Mouse (Mus musculus): ENCODE measurements at regions not wholly inside any gene's neighbourhood (a gene's known extent, or its start where the extent isn't known, plus 50 kb on each side); places are given as distances from the start of the nearest gene placed in this dataset.

DNA sequence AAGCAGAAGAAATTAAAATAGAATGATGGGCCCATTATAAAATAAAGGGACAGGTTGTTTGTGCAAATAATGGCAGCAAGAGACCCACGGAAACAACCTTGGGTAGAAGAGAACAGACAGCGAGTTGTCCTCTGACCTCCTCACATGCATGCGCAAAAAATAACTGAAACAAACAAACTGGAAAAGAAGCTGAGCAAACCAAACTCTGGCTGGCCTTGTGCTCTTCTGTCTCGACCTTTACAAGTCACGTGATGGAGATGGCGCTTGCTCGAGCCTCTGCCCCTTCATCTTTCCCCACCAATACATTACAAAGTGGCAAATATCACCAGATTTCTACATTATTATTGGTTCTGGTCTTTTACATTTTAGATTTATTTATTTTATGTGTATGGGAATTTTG, 59.3 kb downstream of the Hoxa1 start:
- Histone ChIP-seq H3K36me3 (ENCODE audit: control insufficient read depth, insufficient read depth, low read length) (no peaks in the 10 kb centered on the region; the same call in 1 of the 2 replicates), H3K9ac (ENCODE audit: low read depth, low read length) (no peak overlapping the region), H3K27me3 (ENCODE audit: control insufficient read depth, insufficient read depth, low read length) (no peaks in the 10 kb centered on the region), H3K4me1 (ENCODE audit: control insufficient read depth, insufficient read depth, low read length) (peaks cover 3% of the 10 kb centered on the region), H3K79me2 (replicated peaks; ENCODE audit: control insufficient read depth, insufficient read depth, low read length) (no peaks in the 10 kb centered on the region), H3K27ac (no peak overlapping the region), H3K4me3 (no peak overlapping the region)
- TF ChIP-seq POLR2A (IDR thresholded peaks at IDR 0.05; ENCODE audit: insufficient read depth, low read depth, low read length): no peak
- TF ChIP-seq CTCF (IDR thresholded peaks at IDR 0.05): no peak
- TF ChIP-seq EP300 (IDR thresholded peaks at IDR 0.05; ENCODE audit: insufficient read depth, low read depth, low read length): no peak
- no peak for DNase-seq
- WGBS: 86% methylated on average over 7 of the region's 7 CpGs
- intact Hi-C loops (cut with DNase I): no loop called here

GRCm38 (mm10) chr6:52095575-52095974, 62.5 kb downstream of the Hoxa1 start:
- TF ChIP-seq CTCF (IDR thresholded peaks at IDR 0.05): no peak
- no peak for TF ChIP-seq EP300 (IDR thresholded peaks at IDR 0.05; ENCODE audit: insufficient read depth, low read depth, low read length)
- TF ChIP-seq POLR2A (IDR thresholded peaks at IDR 0.05; ENCODE audit: insufficient read depth, low read depth, low read length): no peak
- H3K27me3 ChIP-seq (ENCODE audit: control insufficient read depth, insufficient read depth, low read length): no peaks in the 10 kb centered on the region
- no peak overlapping the region for H3K27ac ChIP-seq
- no peaks in the 10 kb centered on the region; the same call in 1 of the 2 replicates for H3K4me1 ChIP-seq (ENCODE audit: control insufficient read depth, insufficient read depth, low read length)
- intact Hi-C loops (cut with DNase I): no loop called here
- no peak overlapping the region for H3K4me3 ChIP-seq
- no peak overlapping the region for H3K9ac ChIP-seq (ENCODE audit: low read depth, low read length)
- no peaks in the 10 kb centered on the region for H3K79me2 ChIP-seq (replicated peaks; ENCODE audit: control insufficient read depth, insufficient read depth, low read length)
- no peaks in the 10 kb centered on the region; the same call in 1 of the 2 replicates for H3K36me3 ChIP-seq (ENCODE audit: control insufficient read depth, insufficient read depth, low read length)
- no peak for DNase-seq
- 96% methylated on average over 7 of the region's 7 CpGs for WGBS

DNA sequence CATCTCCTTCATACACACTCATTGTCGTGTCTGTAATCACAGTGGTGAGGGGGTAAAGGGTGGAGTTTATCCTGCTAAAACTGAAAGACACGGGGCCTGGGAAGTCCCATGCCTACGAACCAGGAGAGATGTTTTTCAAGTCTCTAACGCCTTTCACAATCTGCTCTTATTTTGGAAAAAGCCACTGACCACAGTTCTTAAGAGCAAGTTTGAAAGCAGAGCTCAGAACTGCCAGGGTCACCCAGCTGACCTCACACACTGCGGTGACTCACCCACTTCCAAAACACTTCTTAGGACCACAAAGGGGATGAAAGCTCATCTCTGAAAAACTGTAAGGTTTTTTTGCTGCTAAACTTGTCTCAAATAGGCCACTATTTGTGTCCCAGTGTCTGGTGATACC, 66.7 kb downstream of the Hoxa1 start:
- Histone ChIP-seq H3K36me3 (ENCODE audit: control insufficient read depth, insufficient read depth, low read length) (no peaks in the 10 kb centered on the region; the same call in 1 of the 2 replicates), H3K9ac (ENCODE audit: low read depth, low read length) (no peak overlapping the region), H3K79me2 (replicated peaks; ENCODE audit: control insufficient read depth, insufficient read depth, low read length) (no peaks in the 10 kb centered on the region), H3K27me3 (ENCODE audit: control insufficient read depth, insufficient read depth, low read length) (no peaks in the 10 kb centered on the region), H3K27ac (peak overlapping the region; percentile 12), H3K4me1 (ENCODE audit: control insufficient read depth, insufficient read depth, low read length) (peaks cover 2% of the 10 kb centered on the region), H3K4me3 (no peak overlapping the region)
- TF ChIP-seq EP300 (IDR thresholded peaks at IDR 0.05; ENCODE audit: insufficient read depth, low read depth, low read length) (no peak), POLR2A (IDR thresholded peaks at IDR 0.05; ENCODE audit: insufficient read depth, low read depth, low read length) (no peak), CTCF (IDR thresholded peaks at IDR 0.05) (no peak)
- DNase-seq: no peak
- intact Hi-C loops (cut with DNase I): no loop called here
- WGBS: 30% methylated on average over 5 of the region's 5 CpGs

DNA sequence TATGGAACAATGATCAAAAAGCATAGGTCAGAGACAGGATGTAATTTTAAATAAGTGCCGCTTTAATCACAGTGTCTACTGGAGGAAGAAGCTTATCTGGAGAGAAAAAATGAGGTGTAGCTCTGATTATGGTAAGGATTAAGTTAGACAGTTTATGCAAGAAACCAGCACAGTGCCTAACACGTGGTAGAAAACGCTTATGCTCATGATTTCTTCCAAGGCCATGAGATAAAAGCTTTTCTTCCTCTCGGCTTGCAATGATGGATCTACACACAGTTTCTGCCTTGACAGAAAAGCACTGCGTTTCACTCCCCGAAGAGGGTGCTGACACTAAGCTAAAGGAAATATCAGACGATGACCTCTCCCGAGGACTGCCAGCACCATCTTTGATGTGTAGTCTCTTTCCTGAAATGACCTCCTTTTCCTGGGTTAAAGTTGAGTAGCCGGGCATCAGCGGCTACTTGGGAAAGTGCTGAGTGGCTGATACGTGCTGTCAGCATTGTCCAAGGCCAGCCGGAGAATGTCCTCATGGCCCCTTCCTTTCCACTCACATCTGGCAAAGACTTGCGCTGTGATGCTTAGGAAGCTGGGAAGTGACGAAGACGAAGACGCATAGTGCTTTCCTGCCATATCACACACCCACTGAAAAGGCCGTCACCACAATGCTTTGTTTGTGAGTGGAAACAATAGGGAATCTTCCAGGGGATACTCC, 72.0 kb downstream of the Hoxa1 start:
- Histone ChIP-seq H3K27me3 (ENCODE audit: control insufficient read depth, insufficient read depth, low read length) (peaks cover 1% of the 10 kb centered on the region; the same call in 1 of the 2 replicates), H3K4me1 (ENCODE audit: control insufficient read depth, insufficient read depth, low read length) (peaks cover 3% of the 10 kb centered on the region), H3K36me3 (ENCODE audit: control insufficient read depth, insufficient read depth, low read length) (no peaks in the 10 kb centered on the region), H3K27ac (peak overlapping the region; percentile 62), H3K9ac (ENCODE audit: low read depth, low read length) (no peak overlapping the region), H3K4me3 (peak overlapping the region; percentile 3; the same call in 1 of the 2 replicates), H3K79me2 (replicated peaks; ENCODE audit: control insufficient read depth, insufficient read depth, low read length) (no peaks in the 10 kb centered on the region)
- WGBS: 10% methylated on average over 17 of the region's 17 CpGs
- peak; percentile 39 to 60 for DNase-seq
- TF ChIP-seq CTCF (IDR thresholded peaks at IDR 0.05): peak; percentile 40
- TF ChIP-seq EP300 (IDR thresholded peaks at IDR 0.05; ENCODE audit: insufficient read depth, low read depth, low read length): peak; percentile 94
- TF ChIP-seq POLR2A (IDR thresholded peaks at IDR 0.05; ENCODE audit: insufficient read depth, low read depth, low read length): 0 out of 2 replicates have a peak, but pooled peaks have one; percentile 41
- intact Hi-C loops (cut with DNase I): loop anchor here (2.0 to 5.0 kb wide), 4 partner anchors 19 to 106 kb away; partner anchors contain the start of genes Hoxa1, Hoxa4 and Skap2

DNA sequence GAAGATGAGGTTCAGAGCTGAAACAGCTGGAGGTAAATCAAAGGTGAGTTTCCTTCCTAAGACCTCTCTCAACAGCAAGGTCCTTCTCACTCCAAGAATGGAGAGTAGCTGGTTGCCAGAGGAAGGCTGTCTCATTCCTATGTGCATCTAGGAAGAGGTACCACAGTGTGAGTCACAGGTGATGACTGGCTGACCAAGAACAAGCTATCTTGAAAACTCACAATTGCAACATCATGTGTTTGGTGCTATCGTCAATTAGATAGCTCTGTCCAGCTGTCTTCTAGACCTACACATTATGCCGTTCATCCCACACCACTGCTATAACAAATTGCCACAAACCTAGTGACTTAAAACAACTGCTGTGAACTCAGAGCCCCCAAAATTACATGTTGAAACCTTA, 72.3 kb upstream of the Skap2 start:
- Histone ChIP-seq H3K4me3 (no peak overlapping the region), H3K79me2 (replicated peaks; ENCODE audit: control insufficient read depth, insufficient read depth, low read length) (no peaks in the 10 kb centered on the region), H3K27me3 (ENCODE audit: control insufficient read depth, insufficient read depth, low read length) (peaks cover 3% of the 10 kb centered on the region; the same call in 1 of the 2 replicates), H3K4me1 (ENCODE audit: control insufficient read depth, insufficient read depth, low read length) (peaks cover 3% of the 10 kb centered on the region), H3K36me3 (ENCODE audit: control insufficient read depth, insufficient read depth, low read length) (no peaks in the 10 kb centered on the region), H3K9ac (ENCODE audit: low read depth, low read length) (no peak overlapping the region), H3K27ac (no peak overlapping the region)
- intact Hi-C loops (cut with DNase I): loop anchor here (5.0 kb wide), 3 partner anchors 72 to 108 kb away; partner anchors contain the start of genes Hoxa1, Hoxa4 and Skap2
- WGBS: 89% methylated on average over 2 of the region's 2 CpGs
- DNase-seq: no peak
- TF ChIP-seq CTCF (IDR thresholded peaks at IDR 0.05): no peak
- no peak for TF ChIP-seq POLR2A (IDR thresholded peaks at IDR 0.05; ENCODE audit: insufficient read depth, low read depth, low read length)
- TF ChIP-seq EP300 (IDR thresholded peaks at IDR 0.05; ENCODE audit: insufficient read depth, low read depth, low read length): no peak

- no peak for TF ChIP-seq EP300 (IDR thresholded peaks at IDR 0.05; ENCODE audit: insufficient read depth, low read depth, low read length)
- 49% methylated on average over 7 of the region's 7 CpGs for WGBS
- Histone ChIP-seq H3K4me1 (ENCODE audit: control insufficient read depth, insufficient read depth, low read length) (no peaks in the 10 kb centered on the region), H3K27ac (no peak overlapping the region), H3K36me3 (ENCODE audit: control insufficient read depth, insufficient read depth, low read length) (no peaks in the 10 kb centered on the region), H3K9ac (ENCODE audit: low read depth, low read length) (no peak overlapping the region), H3K79me2 (replicated peaks; ENCODE audit: control insufficient read depth, insufficient read depth, low read length) (no peaks in the 10 kb centered on the region), H3K27me3 (ENCODE audit: control insufficient read depth, insufficient read depth, low read length) (0 out of 2 replicates have a peak, but pooled peaks cover 2% of the 10 kb centered on the region), H3K4me3 (no peak overlapping the region)
- intact Hi-C loops (cut with DNase I): no loop called here
- DNase-seq: no peak
Measured at GRCm38 (mm10) chr6:52079501-52079900, 67.2 kb upstream of the Skap2 start.
